Mouse (Mus musculus) forebrain, embryonic 14.5 days (tissue): ENCODE measurements around the gene Nsun2. TPM values are rescaled to one million over a fixed set of nuclear protein-coding genes. Genes with fewer than 3 reads are reported as not detected.

Source experiments
- ATAC-seq: fragments of 200-750 bp; cut with Nextera tagmentation; 2 replicates; pipeline ENCODE4 v1.8.0; 2017; ENCODE audit warnings: mild to moderate bottlenecking, moderate library complexity
- DNase-seq: peaks from one replicate; pipeline ENCODE4 v3.0.0-alpha.2; 2015; ENCODE audit warnings: low spot score
- H3K27ac ChIP-seq: fragments of 300-500 bp; sonication (generic); 2 replicates; pipeline ENCODE4 v1.5.1; 2014; ENCODE audit warnings: low read depth, mild to moderate bottlenecking, control low read depth, low read length, moderate library complexity
- H3K27me3 ChIP-seq: fragments of 300-500 bp; sonication (generic); replicated peaks from 2 replicates; pipeline ENCODE4 v1.6.1; 2014; ENCODE audit warnings: low read length, control low read depth, mixed read lengths; ENCODE audit not compliant: control insufficient read depth, insufficient read depth
- H3K36me3 ChIP-seq: fragments of 300-500 bp; sonication (generic); 2 replicates; pipeline ENCODE4 v1.6.1; 2014; ENCODE audit warnings: low read length, control low read depth; ENCODE audit not compliant: control insufficient read depth, insufficient read depth
- H3K4me1 ChIP-seq: fragments of 300-500 bp; sonication (generic); 2 replicates; pipeline ENCODE4 v1.6.1; 2014; ENCODE audit warnings: antibody characterized with exemption, low read length, control low read depth; ENCODE audit not compliant: control insufficient read depth, insufficient read depth
- H3K4me2 ChIP-seq: fragments of 300-500 bp; sonication (generic); 2 replicates; pipeline ENCODE4 v1.6.1; 2014; ENCODE audit warnings: mild to moderate bottlenecking, control low read depth, low read length
- H3K4me3 ChIP-seq: fragments of 300-500 bp; sonication (generic); 2 replicates; pipeline ENCODE4 v1.5.1; 2014; ENCODE audit warnings: low read depth, low read length, control low read depth
- H3K9ac ChIP-seq: fragments of 300-500 bp; sonication (generic); 2 replicates; pipeline ENCODE4 v1.6.1; 2014; ENCODE audit warnings: mild to moderate bottlenecking, low read length, control low read depth, moderate library complexity
- H3K9me3 ChIP-seq: fragments of 300-500 bp; sonication (generic); replicated peaks from 2 replicates; pipeline ENCODE4 v1.6.1; 2016; ENCODE audit warnings: low read length, control low read depth, mixed read lengths; ENCODE audit not compliant: control insufficient read depth
- WGBS: fragments of 180-500 bp; shearing (Covaris S2); extraction: QIAGEN DNeasy Blood & Tissue Kit; methylation state at CpG from one replicate; pipeline ENCODE4 v1.1.7; 2014; 5-methylcytosine and 5-hydroxymethylcytosine counted together
- polyA plus RNA-seq: library from polyadenylated mRNA; unstranded; fragments of >200 nt; fragmentation: Nextera tagmentation; extraction: Ambion mirVana; gene quantifications from 2 replicates; pipeline ENCODE4 v1.2.1, GENCODE M21; 2014

Nsun2 gene
- polyA plus RNA-seq, 1 experiment from 2014 or later: 86.2 TPM

DNA sequence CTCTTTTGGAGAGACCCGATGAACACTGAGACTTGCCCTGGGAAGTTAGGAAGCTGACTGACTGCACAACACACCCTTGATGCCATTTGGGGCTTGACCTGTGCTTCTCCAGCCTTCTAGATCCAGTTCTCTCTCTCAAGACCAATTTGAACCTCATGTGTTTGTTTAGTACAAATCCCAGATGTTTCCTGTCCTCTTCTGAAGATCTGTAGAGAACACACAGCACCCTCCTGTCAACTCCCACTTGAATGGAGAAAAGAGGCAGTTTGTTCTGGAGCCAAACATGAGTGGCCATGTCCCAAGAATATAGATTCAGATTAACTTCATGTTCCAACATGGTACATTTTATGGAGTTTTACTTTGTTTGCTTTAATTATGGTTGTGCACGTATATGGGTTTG is 110.4 kb downstream of the Nsun2 start:
- Histone ChIP-seq H3K9ac (no peak overlapping the region), H3K27ac (no peak overlapping the region), H3K36me3 (peaks cover 18% of the 10 kb centered on the region; the same call in 1 of the 2 replicates), H3K4me1 (no peaks in the 10 kb centered on the region), H3K4me3 (no peak overlapping the region), H3K27me3 (no peaks in the 10 kb centered on the region), H3K9me3 (no peaks in the 10 kb centered on the region), H3K4me2 (no peak overlapping the region)
- DNase-seq (no peak), ATAC-seq (no peak)
- 97% methylated on average over 2 of the region's 2 CpGs for WGBS

DNA sequence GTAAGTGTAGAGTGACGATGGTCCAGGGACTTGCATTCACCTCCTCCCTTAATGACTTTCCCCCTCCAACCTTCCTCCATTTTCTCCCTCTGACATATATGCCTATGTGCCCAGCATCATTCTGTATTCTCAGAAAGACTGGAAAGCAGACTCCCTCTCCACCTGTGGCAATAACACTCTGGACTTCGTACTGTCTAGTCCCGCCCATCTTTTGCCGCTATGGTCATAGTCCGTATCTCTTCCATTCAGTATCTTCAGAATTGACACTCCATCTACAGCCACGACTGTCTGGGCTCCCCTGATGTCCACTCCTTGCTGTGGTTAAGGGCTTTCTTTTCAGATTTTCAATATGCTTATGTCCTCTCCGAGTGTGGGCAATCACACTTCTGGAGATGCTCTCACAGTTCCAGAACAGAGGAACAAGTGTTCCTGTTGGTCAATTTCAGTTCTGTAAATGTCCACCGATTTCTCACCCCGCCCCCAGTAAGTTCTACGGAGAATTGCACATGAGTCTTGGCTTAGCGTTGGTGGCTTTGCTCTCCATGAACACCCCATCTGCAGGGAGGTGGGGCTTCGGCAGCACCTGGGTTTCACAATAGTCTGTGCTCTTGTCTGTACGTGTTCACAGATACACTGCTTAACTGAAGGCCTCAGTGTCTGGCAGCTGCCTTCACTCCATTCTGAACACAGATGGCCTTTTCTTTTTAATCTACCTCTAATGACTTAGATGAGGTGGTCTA is 111.1 kb downstream of the Nsun2 start:
- Histone ChIP-seq H3K9ac (no peak overlapping the region), H3K4me3 (no peak overlapping the region), H3K36me3 (peaks cover 12% of the 10 kb centered on the region; the same call in 1 of the 2 replicates), H3K4me2 (no peak overlapping the region), H3K9me3 (no peaks in the 10 kb centered on the region), H3K27me3 (no peaks in the 10 kb centered on the region), H3K4me1 (no peaks in the 10 kb centered on the region), H3K27ac (no peak overlapping the region)
- DNase-seq: no peak
- no peak for ATAC-seq
- 85% methylated on average over 13 of the region's 13 CpGs for WGBS

DNA sequence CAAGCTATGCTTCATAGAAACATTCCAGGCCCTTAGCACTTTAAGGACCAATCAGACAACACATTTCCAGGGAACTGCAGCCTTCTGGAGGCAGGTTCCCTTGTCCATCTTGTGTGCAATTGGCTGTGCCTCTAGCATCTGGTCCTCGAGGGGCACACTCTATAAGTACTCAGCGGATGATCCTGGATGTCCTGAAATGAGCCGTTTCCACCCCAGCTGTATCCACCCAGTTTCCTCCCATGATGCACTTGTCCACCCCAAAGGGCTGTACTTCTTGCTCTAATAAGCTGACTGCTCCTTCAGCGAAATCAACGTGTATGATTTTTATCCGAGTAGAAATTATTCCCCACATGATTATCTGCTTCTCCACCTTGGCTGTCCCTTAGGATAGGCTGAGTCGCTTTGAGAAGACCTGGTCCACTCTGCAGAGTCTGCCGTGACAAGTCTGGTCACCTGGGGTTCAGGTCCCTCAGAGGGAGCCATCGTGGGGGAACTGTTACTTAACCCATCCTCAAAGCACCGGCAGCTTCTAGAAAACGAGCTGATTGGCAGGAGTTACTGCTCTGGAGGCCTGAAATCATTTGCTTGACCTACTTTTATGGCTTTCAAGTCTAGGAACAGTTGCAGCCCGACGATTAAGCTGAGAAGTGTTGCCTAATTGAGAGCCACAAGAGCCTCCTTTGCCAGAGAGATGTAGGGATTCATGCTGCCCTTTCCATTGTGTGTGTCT is 112.3 kb downstream of the Nsun2 start:
- ATAC-seq: no peak
- Histone ChIP-seq H3K36me3 (peaks cover under 1% of the 10 kb centered on the region; the same call in 1 of the 2 replicates), H3K4me3 (no peak overlapping the region), H3K4me1 (no peaks in the 10 kb centered on the region), H3K4me2 (no peak overlapping the region), H3K27ac (no peak overlapping the region), H3K9ac (no peak overlapping the region), H3K27me3 (no peaks in the 10 kb centered on the region), H3K9me3 (no peaks in the 10 kb centered on the region)
- DNase-seq: no peak
- 75% methylated on average over 13 of the region's 13 CpGs for WGBS

DNA sequence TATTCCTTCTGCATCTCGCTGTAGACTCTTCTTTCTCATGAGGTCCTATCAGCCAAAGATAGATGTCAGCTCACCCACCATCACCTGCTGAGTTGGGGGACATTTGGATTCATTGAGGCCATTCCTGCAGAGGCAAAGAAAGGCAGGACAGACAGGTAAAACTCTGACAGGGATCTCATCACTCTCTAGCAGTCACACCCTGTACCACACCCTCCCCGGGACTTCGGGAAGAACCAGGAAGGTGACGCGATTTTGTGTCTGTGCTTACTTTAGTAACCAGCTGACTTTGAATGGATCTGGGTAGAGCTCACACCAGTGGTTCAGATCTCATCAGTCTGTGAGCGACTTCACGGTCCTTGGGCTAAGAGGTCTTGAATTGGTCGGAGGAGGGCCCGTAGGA is 112.9 kb downstream of the Nsun2 start:
- Histone ChIP-seq H3K9ac (no peak overlapping the region), H3K4me3 (no peak overlapping the region)
- 82% methylated on average over 9 of the region's 9 CpGs for WGBS

DNA sequence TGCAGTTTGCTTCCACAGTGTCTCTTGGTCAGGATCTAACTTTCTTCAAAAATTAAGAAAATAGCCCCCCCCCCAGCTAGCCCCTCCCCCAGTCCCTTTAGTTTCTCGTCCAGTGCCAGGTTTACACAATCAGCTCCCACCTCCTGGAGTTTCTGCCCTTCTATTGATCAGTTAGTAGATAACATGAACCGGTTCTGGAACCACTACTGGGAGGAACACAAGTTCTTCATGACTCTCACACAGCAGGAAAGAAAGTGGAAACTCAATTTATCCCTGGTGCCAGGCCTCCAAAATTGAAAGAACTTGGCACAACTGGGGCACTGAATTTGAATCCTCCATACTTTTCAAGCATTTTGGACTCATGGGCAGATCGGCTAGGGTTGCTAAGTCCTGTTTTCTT is 121.0 kb downstream of the Nsun2 start:
- H3K27ac ChIP-seq: no peak overlapping the region
- no peak for DNase-seq
- no peak for ATAC-seq
- H3K4me1 ChIP-seq: no peaks in the 10 kb centered on the region
- H3K27me3 ChIP-seq: no peaks in the 10 kb centered on the region
- H3K4me2 ChIP-seq: no peak overlapping the region
- no peak overlapping the region for H3K4me3 ChIP-seq
- H3K9me3 ChIP-seq: no peaks in the 10 kb centered on the region
- H3K9ac ChIP-seq: no peak overlapping the region
- 78% methylated on average over 3 of the region's 3 CpGs for WGBS
- H3K36me3 ChIP-seq: no peaks in the 10 kb centered on the region

More for the DNA sequence above, 112.9 kb downstream of the Nsun2 start:
- Histone ChIP-seq H3K9me3 (no peaks in the 10 kb centered on the region), H3K27me3 (no peaks in the 10 kb centered on the region), H3K27ac (no peak overlapping the region), H3K4me2 (no peak overlapping the region), H3K4me1 (no peaks in the 10 kb centered on the region), H3K36me3 (no peaks in the 10 kb centered on the region)
- no peak for DNase-seq
- no peak for ATAC-seq

DNA sequence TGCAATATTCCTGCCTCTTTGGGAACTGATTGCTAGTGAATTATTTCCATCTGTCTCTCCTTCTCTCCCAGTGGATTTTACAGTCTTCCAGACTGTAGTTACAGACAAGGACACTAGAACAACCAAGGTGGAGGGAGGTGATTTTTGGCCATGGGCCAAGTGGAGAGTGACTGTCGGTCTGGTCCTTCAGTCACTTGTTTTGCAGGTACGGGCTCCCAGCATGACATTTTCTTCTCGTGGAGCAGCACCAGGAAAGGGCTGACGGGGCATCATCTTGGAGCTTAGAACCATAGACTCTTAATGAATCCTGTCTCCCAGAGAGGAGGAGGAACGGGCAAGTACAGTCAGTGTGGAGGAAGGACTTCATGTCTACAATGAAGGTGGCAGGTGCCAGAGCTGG is 138.6 kb downstream of the Nsun2 start:
- no peak overlapping the region for H3K9ac ChIP-seq
- H3K4me1 ChIP-seq: no peaks in the 10 kb centered on the region
- H3K27ac ChIP-seq: no peak overlapping the region
- no peaks in the 10 kb centered on the region for H3K36me3 ChIP-seq
- H3K4me2 ChIP-seq: no peak overlapping the region
- H3K4me3 ChIP-seq: no peak overlapping the region
- no peaks in the 10 kb centered on the region for H3K9me3 ChIP-seq
- ATAC-seq: no peak
- no peaks in the 10 kb centered on the region for H3K27me3 ChIP-seq
- DNase-seq: no peak
- 84% methylated on average over 5 of the region's 5 CpGs for WGBS

DNA sequence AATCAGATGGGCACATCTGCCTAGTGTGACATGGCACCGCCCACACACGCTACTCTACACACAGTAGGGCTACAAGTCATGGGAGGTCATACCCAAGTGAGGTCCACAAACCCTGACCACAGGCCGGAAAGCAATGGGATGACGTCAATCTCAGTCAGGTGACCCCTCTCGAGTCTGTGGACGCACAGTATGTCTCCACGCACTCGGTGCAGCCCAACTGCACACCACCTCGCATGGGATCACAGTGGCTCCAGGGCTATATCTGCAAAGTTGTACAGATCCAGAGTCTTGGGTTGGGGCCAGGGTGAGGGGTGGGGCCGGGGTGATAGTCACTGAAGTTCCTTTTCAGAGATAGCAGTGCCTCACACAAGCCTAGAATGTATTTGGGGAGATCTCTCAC is 139.0 kb downstream of the Nsun2 start:
- 94% methylated on average over 10 of the region's 10 CpGs for WGBS

DNA sequence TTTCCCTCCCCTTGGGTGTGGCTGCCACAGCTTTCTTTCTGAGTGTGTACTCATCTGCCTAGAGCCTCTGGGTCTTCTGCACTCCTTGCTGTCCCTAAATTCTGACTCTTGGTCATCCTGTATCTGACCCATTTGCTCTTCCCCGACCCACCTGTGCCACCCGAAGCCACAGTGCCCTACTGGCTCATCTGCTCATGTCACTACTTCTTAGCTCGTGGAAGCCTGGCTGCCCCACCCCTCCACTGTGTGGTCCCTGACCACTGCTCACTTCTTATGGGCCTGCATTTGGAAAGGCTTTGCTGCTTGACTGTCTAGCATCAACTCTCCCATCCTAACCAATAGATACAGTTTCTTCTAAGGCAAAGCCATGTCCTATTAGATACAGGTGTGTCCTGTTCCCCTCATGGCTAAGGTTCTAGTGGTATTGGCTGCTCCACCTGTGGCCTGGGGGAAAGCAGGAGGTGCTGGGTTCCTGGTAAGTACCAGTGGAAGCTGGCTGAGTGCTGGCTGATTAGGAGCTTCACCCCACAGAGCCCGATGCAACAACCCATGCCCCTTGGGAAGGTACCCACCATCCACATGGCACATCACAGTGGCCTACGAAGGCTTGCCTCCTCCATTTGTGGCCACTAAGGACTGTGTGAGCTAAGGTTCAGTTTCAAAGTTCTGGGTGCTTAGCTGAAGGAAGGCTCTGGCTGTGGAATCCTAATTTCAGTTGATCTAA is 139.8 kb downstream of the Nsun2 start:
- Histone ChIP-seq H3K36me3 (no peaks in the 10 kb centered on the region), H3K9ac (no peak overlapping the region), H3K4me2 (no peak overlapping the region), H3K4me1 (no peaks in the 10 kb centered on the region), H3K4me3 (no peak overlapping the region), H3K27me3 (no peaks in the 10 kb centered on the region), H3K9me3 (no peaks in the 10 kb centered on the region), H3K27ac (no peak overlapping the region)
- 87% methylated on average over 5 of the region's 5 CpGs for WGBS
- DNase-seq (no peak), ATAC-seq (no peak)

More for the DNA sequence above, 139.0 kb downstream of the Nsun2 start:
- no peaks in the 10 kb centered on the region for H3K27me3 ChIP-seq
- H3K4me2 ChIP-seq: no peak overlapping the region
- H3K9me3 ChIP-seq: no peaks in the 10 kb centered on the region
- no peaks in the 10 kb centered on the region for H3K36me3 ChIP-seq
- ATAC-seq (no peak), DNase-seq (no peak)
- H3K4me3 ChIP-seq: no peak overlapping the region
- no peak overlapping the region for H3K9ac ChIP-seq
- no peak overlapping the region for H3K27ac ChIP-seq
- no peaks in the 10 kb centered on the region for H3K4me1 ChIP-seq
